Mouse (Mus musculus) midbrain, embryonic 13.5 days (tissue): ENCODE data around the gene Rsph1. TPM values are rescaled to one million over a fixed set of nuclear protein-coding genes. Genes with fewer than 3 reads are reported as not detected.

Experiments
- ATAC-seq: fragments of 200-750 bp; cut with Nextera tagmentation; 2 replicates; pipeline ENCODE4 v1.8.0; 2017; ENCODE audit warnings: mild to moderate bottlenecking, moderate TSS enrichment, moderate library complexity
- H3K27ac ChIP-seq: fragments of 300-500 bp; sonication (generic); 2 replicates; pipeline ENCODE4 v1.5.1; 2015; ENCODE audit warnings: inconsistent platforms, mild to moderate bottlenecking, moderate library complexity
- H3K27me3 ChIP-seq: fragments of 300-500 bp; sonication (generic); 2 replicates; pipeline ENCODE4 v1.6.1; 2015; ENCODE audit warnings: mild to moderate bottlenecking, inconsistent platforms
- H3K36me3 ChIP-seq: fragments of 300-500 bp; sonication (generic); 2 replicates; pipeline ENCODE4 v1.6.1; 2015; ENCODE audit warnings: mild to moderate bottlenecking, inconsistent platforms
- H3K4me1 ChIP-seq: fragments of 300-500 bp; sonication (generic); replicated peaks from 2 replicates; pipeline ENCODE4 v1.6.1; 2015; ENCODE audit warnings: inconsistent platforms
- H3K4me2 ChIP-seq: fragments of 300-500 bp; sonication (generic); replicated peaks from 2 replicates; pipeline ENCODE4 v1.6.1; 2015; ENCODE audit warnings: moderate library complexity, mild to moderate bottlenecking, inconsistent platforms
- H3K4me3 ChIP-seq: fragments of 300-500 bp; sonication (generic); replicated peaks from 2 replicates; pipeline ENCODE4 v1.5.1; 2015; ENCODE audit warnings: mild to moderate bottlenecking, inconsistent platforms
- H3K9ac ChIP-seq: fragments of 300-500 bp; sonication (generic); replicated peaks from 2 replicates; pipeline ENCODE4 v1.6.1; 2015; ENCODE audit warnings: mild to moderate bottlenecking, inconsistent platforms
- H3K9me3 ChIP-seq: fragments of 300-500 bp; sonication (generic); 2 replicates; pipeline ENCODE4 v1.6.1; 2016; ENCODE audit warnings: mild to moderate bottlenecking, inconsistent platforms
- WGBS: fragments of 180-500 bp; shearing (Covaris S2); methylation state at CpG from one replicate; pipeline ENCODE4 v1.1.7; 2015; 5-methylcytosine and 5-hydroxymethylcytosine counted together
- polyA plus RNA-seq: library from polyadenylated mRNA; unstranded; fragments of >200 nt; fragmentation: Nextera tagmentation; extraction: Ambion mirVana; gene quantifications from 2 replicates; pipeline ENCODE4 v1.2.1, GENCODE M21; 2015

The Rsph1 gene
- polyA plus RNA-seq, 1 experiment from 2014 or later = 2.7 TPM

DNA sequence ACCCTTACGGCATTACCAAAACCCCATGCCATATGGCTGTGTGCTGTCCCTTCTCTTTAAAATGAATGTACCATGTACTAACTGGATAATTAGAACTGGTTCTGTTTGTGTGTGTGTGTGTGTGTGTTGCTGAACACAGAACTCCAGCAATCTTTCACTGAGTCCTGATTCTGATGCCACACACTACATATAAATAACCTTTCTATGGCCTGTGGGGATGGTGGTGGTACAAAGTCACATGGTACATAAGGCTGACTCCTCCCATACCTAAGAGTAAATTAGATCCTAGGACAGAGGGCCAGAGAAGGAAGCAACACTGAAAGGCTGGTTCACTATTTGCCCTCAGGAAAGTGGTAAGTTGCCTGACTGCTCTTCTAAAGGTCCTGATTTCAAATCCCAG, 9.3 kb upstream of the Rsph1 start, which contains the start of gene Slc37a1:
Gene Slc37a1 (plus strand): TSS at position 301 of the 400 bp plus-strand sequence.
- H3K9me3 ChIP-seq = no peaks in the 10 kb centered on the region
- H3K9ac ChIP-seq = no peak within 1 kb of the TSS
- ATAC-seq = no peak
- no peak within 1 kb of the TSS for H3K27ac ChIP-seq
- H3K4me1 ChIP-seq = peaks cover 11% of the 10 kb centered on the region
- H3K4me3 ChIP-seq = no peak within 1 kb of the TSS
- H3K4me2 ChIP-seq = no peak within 1 kb of the TSS
- WGBS = 93% methylated on average over 1 of the region's 1 CpGs
- no peaks in the 10 kb centered on the region for H3K36me3 ChIP-seq
- H3K27me3 ChIP-seq = no peaks in the 10 kb centered on the region

- Histone ChIP-seq H3K4me1 (peaks cover 11% of the 10 kb centered on the region), H3K4me2 (no peak overlapping the region), H3K9me3 (no peaks in the 10 kb centered on the region), H3K4me3 (no peak overlapping the region), H3K9ac (no peak overlapping the region), H3K27ac (no peak overlapping the region), H3K36me3 (no peaks in the 10 kb centered on the region), H3K27me3 (no peaks in the 10 kb centered on the region)
- no peak for ATAC-seq
- 73% methylated on average over 2 of the region's 2 CpGs for WGBS
Observed at GRCm38 (mm10) chr17:31285867-31286266, 8.7 kb upstream of the Rsph1 start.

GRCm38 (mm10) chr17:31282687-31283053, 5.5 kb upstream of the Rsph1 start:
- no peaks in the 10 kb centered on the region for H3K36me3 ChIP-seq
- H3K9ac ChIP-seq = no peak overlapping the region
- H3K4me1 ChIP-seq = peaks cover 9% of the 10 kb centered on the region
- 11% methylated on average over 7 of the region's 7 CpGs for WGBS
- H3K4me2 ChIP-seq = peak overlapping the region; percentile 26
- no peak overlapping the region for H3K4me3 ChIP-seq
- ATAC-seq = no peak
- H3K27ac ChIP-seq = no peak overlapping the region; the same call in 1 of the 2 replicates
- no peaks in the 10 kb centered on the region for H3K9me3 ChIP-seq
- H3K27me3 ChIP-seq = no peaks in the 10 kb centered on the region; the same call in 1 of the 2 replicates

GRCm38 (mm10) chr17:31281830-31282686, 4.9 kb upstream of the Rsph1 start:
- Histone ChIP-seq H3K4me2 (peak overlapping the region; percentile 26), H3K27me3 (no peaks in the 10 kb centered on the region; the same call in 1 of the 2 replicates), H3K4me3 (no peak overlapping the region), H3K9ac (no peak overlapping the region), H3K27ac (0 out of 2 replicates have a peak overlapping the region, but pooled peaks have one; percentile 7), H3K4me1 (peaks cover 12% of the 10 kb centered on the region), H3K9me3 (no peaks in the 10 kb centered on the region), H3K36me3 (no peaks in the 10 kb centered on the region)
- 32% methylated on average over 19 of the region's 19 CpGs for WGBS
- 0 out of 2 replicates have a peak, but pooled peaks have one; percentile 31 for ATAC-seq

GRCm38 (mm10) chr17:31280269-31280668, 3.1 kb upstream of the Rsph1 start:
- no peaks in the 10 kb centered on the region for H3K36me3 ChIP-seq
- H3K4me1 ChIP-seq = peaks cover 20% of the 10 kb centered on the region
- H3K9me3 ChIP-seq = no peaks in the 10 kb centered on the region
- H3K27me3 ChIP-seq = peaks cover 5% of the 10 kb centered on the region
- H3K27ac ChIP-seq = no peak overlapping the region
- 88% methylated on average over 6 of the region's 6 CpGs for WGBS
- no peak overlapping the region for H3K9ac ChIP-seq
- ATAC-seq = no peak
- no peak overlapping the region for H3K4me2 ChIP-seq
- H3K4me3 ChIP-seq = no peak overlapping the region

- H3K4me2 ChIP-seq = no peak overlapping the region
- ATAC-seq = no peak
- H3K27me3 ChIP-seq = peaks cover 5% of the 10 kb centered on the region
- no peak overlapping the region for H3K27ac ChIP-seq
- H3K4me3 ChIP-seq = no peak overlapping the region
- H3K9ac ChIP-seq = no peak overlapping the region
- no peaks in the 10 kb centered on the region for H3K36me3 ChIP-seq
- no peaks in the 10 kb centered on the region for H3K9me3 ChIP-seq
- H3K4me1 ChIP-seq = peaks cover 20% of the 10 kb centered on the region
- 82% methylated on average over 9 of the region's 9 CpGs for WGBS
Observed at GRCm38 (mm10) chr17:31279541-31279940, 2.4 kb upstream of the Rsph1 start.

- Histone ChIP-seq H3K4me3 (no peak overlapping the region), H3K9ac (no peak overlapping the region), H3K9me3 (no peaks in the 10 kb centered on the region), H3K27me3 (peaks cover 5% of the 10 kb centered on the region), H3K4me1 (peaks cover 19% of the 10 kb centered on the region), H3K27ac (no peak overlapping the region), H3K4me2 (peak overlapping the region; percentile 83; the same call in 1 of the 2 replicates), H3K36me3 (no peaks in the 10 kb centered on the region)
- peak; percentile 10; the same call in 1 of the 2 replicates for ATAC-seq
- WGBS = 76% methylated on average over 4 of the region's 4 CpGs
Observed at GRCm38 (mm10) chr17:31277931-31278330, 748 bp upstream of the Rsph1 start.

DNA sequence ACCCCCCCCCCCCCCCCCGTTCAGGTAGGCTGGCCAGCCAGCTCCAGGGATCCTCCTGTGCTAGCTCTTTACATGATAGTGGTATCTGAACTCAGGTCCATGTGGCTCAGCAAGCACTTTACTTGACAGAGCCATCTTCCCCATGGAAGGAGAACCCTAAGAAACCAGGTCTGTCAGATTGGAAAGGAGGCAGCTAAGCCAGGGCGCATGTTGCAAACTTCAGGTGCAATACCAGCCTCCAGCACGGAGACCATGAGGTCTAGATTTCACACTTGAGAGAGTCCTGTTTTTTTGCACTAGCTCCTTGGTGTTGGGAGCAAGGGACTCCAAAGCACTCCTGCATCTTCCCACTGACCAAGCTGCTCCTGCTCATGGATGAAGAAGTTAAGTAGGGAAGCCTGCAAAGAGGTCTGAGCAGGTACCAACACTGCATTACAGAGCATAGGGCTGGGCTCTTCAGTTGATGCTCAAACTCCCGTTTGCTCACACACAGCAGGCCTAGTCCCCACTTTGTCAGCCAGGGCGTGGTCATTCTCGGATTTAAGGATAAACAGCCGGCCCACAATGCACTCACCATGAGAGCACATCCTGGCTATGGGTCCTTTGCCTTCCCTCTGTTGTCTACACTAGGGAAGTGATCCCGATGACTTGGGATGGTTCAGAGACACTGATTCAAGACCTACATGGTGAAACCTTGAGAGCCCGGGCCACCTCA, 819 bp downstream of the Rsph1 start:
- Histone ChIP-seq H3K4me1 (peaks cover 11% of the 10 kb centered on the region; the same call in 1 of the 2 replicates), H3K9me3 (no peaks in the 10 kb centered on the region), H3K4me3 (peak overlapping the region; percentile 51), H3K4me2 (peak overlapping the region; percentile 83), H3K27me3 (peaks cover 5% of the 10 kb centered on the region), H3K36me3 (no peaks in the 10 kb centered on the region), H3K9ac (peak overlapping the region; percentile 50; the same call in 1 of the 2 replicates), H3K27ac (no peak overlapping the region)
- ATAC-seq = no peak; the same call in 1 of the 2 replicates
- 24% methylated on average over 9 of the region's 9 CpGs for WGBS

DNA sequence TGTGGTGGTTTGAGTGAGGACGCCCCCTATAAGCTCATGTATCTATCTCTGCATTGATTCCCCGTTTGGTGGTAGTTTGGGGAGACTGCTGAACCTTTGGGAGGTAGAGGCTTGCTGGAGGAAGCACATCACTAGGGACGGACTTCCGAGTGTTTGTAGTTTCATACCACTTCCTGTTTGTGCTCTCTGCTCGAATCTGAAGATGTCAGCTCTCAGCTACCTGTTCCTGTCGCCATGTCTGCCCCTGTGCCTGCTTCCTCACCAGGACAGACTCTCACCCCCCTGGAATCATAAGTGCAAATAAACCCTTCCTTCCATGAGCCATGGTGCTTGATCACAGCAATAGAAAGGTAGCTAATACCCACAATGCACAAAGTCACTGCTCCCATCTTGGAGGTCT, 2.0 kb downstream of the Rsph1 start:
- Histone ChIP-seq H3K4me3 (no peak overlapping the region), H3K9ac (no peak overlapping the region), H3K27me3 (peaks cover 5% of the 10 kb centered on the region), H3K36me3 (no peaks in the 10 kb centered on the region), H3K4me2 (no peak overlapping the region), H3K27ac (no peak overlapping the region), H3K4me1 (peaks cover 11% of the 10 kb centered on the region; the same call in 1 of the 2 replicates), H3K9me3 (no peaks in the 10 kb centered on the region)
- WGBS = 90% methylated on average over 6 of the region's 6 CpGs
- no peak for ATAC-seq

DNA sequence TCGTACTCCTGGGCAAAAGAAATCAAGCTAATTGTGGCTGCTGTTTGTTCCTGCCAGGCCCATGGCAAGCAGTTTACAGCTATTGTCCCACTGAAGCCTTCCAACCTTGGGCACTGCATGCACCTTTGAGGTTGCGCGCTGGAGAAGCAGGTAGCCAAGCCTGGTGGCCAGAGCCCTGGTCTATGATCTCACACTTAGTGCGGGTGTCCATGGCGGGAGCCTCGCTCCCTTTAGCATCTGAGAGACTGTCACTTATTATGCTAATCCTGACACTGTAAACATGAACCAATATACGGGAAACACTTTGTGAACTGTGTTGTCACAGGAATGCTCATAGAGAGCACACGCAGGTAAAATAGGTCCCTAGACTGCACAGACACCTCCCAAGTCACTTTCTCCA, 3.6 kb downstream of the Rsph1 start:
- Histone ChIP-seq H3K9me3 (no peaks in the 10 kb centered on the region), H3K4me3 (no peak overlapping the region), H3K27ac (no peak overlapping the region), H3K27me3 (peaks cover 5% of the 10 kb centered on the region), H3K4me2 (no peak overlapping the region), H3K9ac (no peak overlapping the region), H3K4me1 (peaks cover 11% of the 10 kb centered on the region; the same call in 1 of the 2 replicates), H3K36me3 (no peaks in the 10 kb centered on the region)
- ATAC-seq = no peak
- WGBS = 88% methylated on average over 8 of the region's 8 CpGs

GRCm38 (mm10) chr17:31272416-31273165, 4.6 kb downstream of the Rsph1 start:
- Histone ChIP-seq H3K4me1 (0 out of 2 replicates have a peak, but pooled peaks cover 11% of the 10 kb centered on the region), H3K36me3 (no peaks in the 10 kb centered on the region), H3K9ac (no peak overlapping the region), H3K27ac (no peak overlapping the region), H3K9me3 (no peaks in the 10 kb centered on the region), H3K4me2 (no peak overlapping the region), H3K27me3 (peaks cover 5% of the 10 kb centered on the region), H3K4me3 (no peak overlapping the region)
- no peak for ATAC-seq
- whole genome bisulfite sequencing = 91% methylated on average over 9 of the region's 9 CpGs
